Mouse (Mus musculus) heart, embryonic 16.5 days (tissue): ENCODE results near the gene Cyp2f2. TPM values are rescaled to one million over a fixed set of nuclear protein-coding genes. Genes with fewer than 3 reads are reported as not detected.
A peak's percentile ranks its signal among the peaks of the same experiment; 100 is the strongest.

Experiments used
- ATAC-seq: fragments of 200-750 bp; cut with Nextera tagmentation; replicated peaks from 2 replicates; pipeline ENCODE4 v1.8.0; 2017; ENCODE audit warnings: moderate number of reproducible peaks; ENCODE audit not compliant: insufficient read depth, low FRiP score; ENCODE audit errors: extremely low read depth
- H3K27ac ChIP-seq: fragments of 300-500 bp; sonication (generic); 2 replicates; pipeline ENCODE4 v1.5.1; 2014; ENCODE audit warnings: mild to moderate bottlenecking, low read length, control low read depth, moderate library complexity
- H3K27me3 ChIP-seq: fragments of 300-500 bp; sonication (generic); 2 replicates; pipeline ENCODE4 v1.6.1; 2014; ENCODE audit warnings: low read length, mixed read lengths; ENCODE audit not compliant: control insufficient read depth, insufficient read depth
- H3K36me3 ChIP-seq: fragments of 300-500 bp; sonication (generic); 2 replicates; pipeline ENCODE4 v1.6.1; 2014; ENCODE audit not compliant: control insufficient read depth, insufficient read depth
- H3K4me1 ChIP-seq: fragments of 300-500 bp; sonication (generic); 2 replicates; pipeline ENCODE4 v1.6.1; 2014; ENCODE audit warnings: low read length, mixed read lengths; ENCODE audit not compliant: control insufficient read depth, insufficient read depth
- H3K4me2 ChIP-seq: fragments of 300-500 bp; sonication (generic); 2 replicates; pipeline ENCODE4 v1.6.1; 2014; ENCODE audit warnings: low read depth, mild to moderate bottlenecking, control low read depth, low read length
- H3K4me3 ChIP-seq: fragments of 300-500 bp; sonication (generic); 2 replicates; pipeline ENCODE4 v1.5.1; 2014; ENCODE audit warnings: mild to moderate bottlenecking, control low read depth, low read length
- H3K9ac ChIP-seq: fragments of 300-500 bp; sonication (generic); 2 replicates; pipeline ENCODE4 v1.6.1; 2014; ENCODE audit warnings: low read length, control low read depth
- H3K9me3 ChIP-seq: fragments of 300-500 bp; sonication (generic); replicated peaks from 2 replicates; pipeline ENCODE4 v1.6.1; 2016; ENCODE audit warnings: low read length; ENCODE audit not compliant: control insufficient read depth
- WGBS: fragments of 180-500 bp; shearing (Covaris S2); extraction: QIAGEN DNeasy Blood & Tissue Kit; methylation state at CpG from one replicate; pipeline ENCODE4 v1.1.7; 2014; 5-methylcytosine and 5-hydroxymethylcytosine counted together
- microRNA-seq: library from miRNA; unstranded; fragments of <30 nt; microRNA quantifications from one replicate; pipeline ENCODE4, GENCODE M21; 2017
- polyA plus RNA-seq: library from polyadenylated mRNA; unstranded; fragments of >200 nt; fragmentation: Nextera tagmentation; extraction: Ambion mirVana; gene quantifications from 2 replicates; pipeline ENCODE4 v1.2.1, GENCODE M21; 2015

Gene Cyp2f2
- polyA plus RNA-seq, 1 experiment from 2014 or later, result 12.8 TPM

GRCm38 (mm10) chr7:27179217-27179918 lies 59.7 kb downstream of the Cyp2f2 start:
- ATAC-seq, result no peak
- Histone ChIP-seq H3K36me3 (peaks cover 3% of the 10 kb centered on the region; the same call in 1 of the 2 replicates), H3K9ac (peak overlapping the region; percentile 50; the same call in 1 of the 2 replicates), H3K27ac (peak overlapping the region; percentile 64), H3K27me3 (no peaks in the 10 kb centered on the region), H3K4me1 (peaks cover 13% of the 10 kb centered on the region), H3K4me3 (peak overlapping the region; percentile 89), H3K9me3 (no peaks in the 10 kb centered on the region), H3K4me2 (peak overlapping the region; percentile 62)
- 43% methylated on average over 16 of the region's 16 CpGs for WGBS

GRCm38 (mm10) chr7:27180036-27180435 lies 60.3 kb downstream of the Cyp2f2 start:
- Histone ChIP-seq H3K4me3 (no peak overlapping the region), H3K9me3 (peaks cover 2% of the 10 kb centered on the region; the same call in 1 of the 2 replicates), H3K4me2 (no peak overlapping the region), H3K4me1 (peaks cover 13% of the 10 kb centered on the region), H3K9ac (no peak overlapping the region), H3K36me3 (peaks cover 8% of the 10 kb centered on the region), H3K27me3 (no peaks in the 10 kb centered on the region), H3K27ac (peak overlapping the region; percentile 64; the same call in 1 of the 2 replicates)
- ATAC-seq, result no peak
- WGBS, result 47% methylated on average over 5 of the region's 5 CpGs

GRCm38 (mm10) chr7:27180837-27181695 lies 61.4 kb downstream of the Cyp2f2 start, which contains the start of the genes Gm21983 and Mia:
Gene Gm21983 (minus strand): TSS chr7:27181086.
Gene Mia (minus strand): TSS chr7:27181157.
- Histone ChIP-seq H3K9me3 (peaks cover 3% of the 10 kb centered on the region; the same call in 1 of the 2 replicates), H3K4me2 (no peak within 1 kb of the TSS), H3K4me1 (peaks cover 13% of the 10 kb centered on the region), H3K27ac (no peak within 1 kb of the TSS), H3K27me3 (no peaks in the 10 kb centered on the region), H3K36me3 (peaks cover 19% of the 10 kb centered on the region), H3K4me3 (no peak within 1 kb of the TSS), H3K9ac (no peak within 1 kb of the TSS)
- WGBS, result 58% methylated on average over 14 of the region's 14 CpGs
- ATAC-seq, result no peak

- H3K9ac ChIP-seq, result no peak overlapping the region
- H3K27me3 ChIP-seq, result no peaks in the 10 kb centered on the region
- no peak overlapping the region for H3K27ac ChIP-seq
- H3K9me3 ChIP-seq, result peaks cover 3% of the 10 kb centered on the region; the same call in 1 of the 2 replicates
- H3K4me3 ChIP-seq, result no peak overlapping the region
- H3K36me3 ChIP-seq, result peaks cover 28% of the 10 kb centered on the region
- no peak overlapping the region for H3K4me2 ChIP-seq
- WGBS, result 68% methylated on average over 1 of the region's 1 CpGs
- no peak for ATAC-seq
- H3K4me1 ChIP-seq, result peaks cover 13% of the 10 kb centered on the region
These were observed 62.8 kb downstream of the Cyp2f2 start for GRCm38 (mm10) chr7:27182498-27182897.

Small RNA genes within 50 kb of the gene (microRNA-seq; reads per million reads assigned to microRNA genes)
- gene Mir3101, result not detected

Other genes with a start within 250 kb of the Cyp2f2 start
- not detected in 2 replicates for gene Cyp2a22, start 180.5 kb upstream of the Cyp2f2 start, polyA plus RNA-seq
- gene Cyp2a12, start 90.8 kb upstream of the Cyp2f2 start, polyA plus RNA-seq, result not detected in 2 replicates
- gene Cyp2t4, start 33.8 kb downstream of the Cyp2f2 start, polyA plus RNA-seq, result 0.08 TPM in 1 of 2 replicates, not detected in the other
- 48.4 and 55.3 TPM in 2 replicates for gene Egln2, start 46.9 kb downstream of the Cyp2f2 start, polyA plus RNA-seq
- gene Rab4b, start 59.0 kb downstream of the Cyp2f2 start, polyA plus RNA-seq, result 48.1 and 51.0 TPM in 2 replicates
- gene Gm21983, start 61.2 kb downstream of the Cyp2f2 start, polyA plus RNA-seq, result not detected in 2 replicates
- 5.0 and 11.6 TPM in 2 replicates for gene Mia, start 61.2 kb downstream of the Cyp2f2 start, polyA plus RNA-seq
- gene BC024978, start 75.9 kb downstream of the Cyp2f2 start, polyA plus RNA-seq, result 2.4 and 2.6 TPM in 2 replicates
- 146 and 165 TPM in 2 replicates for gene Snrpa, start 76.4 kb downstream of the Cyp2f2 start, polyA plus RNA-seq
- gene Itpkc, start 108.8 kb downstream of the Cyp2f2 start, polyA plus RNA-seq, result 2.5 and 3.4 TPM in 2 replicates
- 15.3 and 15.9 TPM in 2 replicates for gene Coq8b, start 113.1 kb downstream of the Cyp2f2 start, polyA plus RNA-seq
- gene Numbl, start 138.5 kb downstream of the Cyp2f2 start, polyA plus RNA-seq, result 8.7 and 10.2 TPM in 2 replicates
- 63.5 and 86.0 TPM in 2 replicates for gene Ltbp4, start 217.8 kb downstream of the Cyp2f2 start, polyA plus RNA-seq
- 22.3 and 24.1 TPM in 2 replicates for gene Shkbp1, start 236.1 kb downstream of the Cyp2f2 start, polyA plus RNA-seq
- 0.46 TPM in 1 of 2 replicates, not detected in the other for gene Gm20479, start 237.5 kb downstream of the Cyp2f2 start, polyA plus RNA-seq